Mouse (Mus musculus): ENCODE results near the gene Cds1. TPM values are rescaled to one million over a fixed set of nuclear protein-coding genes. Genes with fewer than 3 reads are reported as not detected.
"Not testable (repeated sequence)": the region's sequence is repeated elsewhere in the genome, so short reads cannot be mapped to it uniquely, and the experiment has no call there.

Gene Cds1
- polyA plus RNA-seq, 1 experiment from 2014 or later, result 4.7 TPM

DNA sequence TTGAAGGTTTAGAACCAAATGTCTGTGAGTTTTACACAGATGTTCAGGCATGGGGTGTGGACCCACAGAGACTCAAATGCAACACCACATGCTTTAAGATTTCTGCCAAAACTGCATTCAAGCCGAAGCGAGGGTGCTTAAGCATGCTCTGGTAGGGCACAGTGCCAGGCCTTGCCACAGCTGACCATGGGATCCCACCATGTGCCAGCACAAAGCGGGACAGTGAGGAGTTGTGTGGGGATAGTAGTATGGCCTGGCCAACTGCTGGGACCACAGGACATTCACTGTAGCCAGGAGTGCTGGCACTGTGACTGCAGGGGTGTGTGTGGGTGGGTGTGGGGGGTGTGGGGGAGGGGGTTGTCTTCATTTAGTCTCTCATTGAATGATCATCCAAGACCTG, 64.0 kb downstream of the Cds1 start:
- Histone ChIP-seq H3K36me3 (ENCODE audit: control insufficient read depth, insufficient read depth) (peaks cover 4% of the 10 kb centered on the region), H3K9me3 (replicated peaks; ENCODE audit: control insufficient read depth, low read length) (no peaks in the 10 kb centered on the region), H3K4me1 (ENCODE audit: control insufficient read depth, insufficient read depth, low read length) (peaks cover 13% of the 10 kb centered on the region), H3K4me3 (ENCODE audit: low read length) (no peak overlapping the region), H3K4me2 (ENCODE audit: low read depth, low read length) (no peak overlapping the region), H3K9ac (ENCODE audit: low read length) (no peak overlapping the region), H3K27ac (ENCODE audit: low read length) (no peak overlapping the region), H3K27me3 (ENCODE audit: control insufficient read depth, insufficient read depth, low read length) (no peaks in the 10 kb centered on the region)
- no peak for ATAC-seq (replicated peaks; ENCODE audit: extremely low read depth, insufficient read depth, low FRiP score)
- 83% methylated on average over 3 of the region's 3 CpGs for WGBS

- H3K27ac ChIP-seq (ENCODE audit: low read length), result no peak overlapping the region
- H3K4me2 ChIP-seq (ENCODE audit: low read depth, low read length), result no peak overlapping the region
- H3K4me1 ChIP-seq (ENCODE audit: control insufficient read depth, insufficient read depth, low read length), result peaks cover 13% of the 10 kb centered on the region
- H3K9me3 ChIP-seq (replicated peaks; ENCODE audit: control insufficient read depth, low read length), result no peaks in the 10 kb centered on the region
- peaks cover 11% of the 10 kb centered on the region for H3K36me3 ChIP-seq (ENCODE audit: control insufficient read depth, insufficient read depth)
- H3K27me3 ChIP-seq (ENCODE audit: control insufficient read depth, insufficient read depth, low read length), result no peaks in the 10 kb centered on the region
- no peak for ATAC-seq (replicated peaks; ENCODE audit: extremely low read depth, insufficient read depth, low FRiP score)
- H3K9ac ChIP-seq (ENCODE audit: low read length), result no peak overlapping the region
- no peak overlapping the region for H3K4me3 ChIP-seq (ENCODE audit: low read length)
- WGBS, result 76% methylated on average over 8 of the region's 8 CpGs
These were observed 65.2 kb downstream of the Cds1 start for GRCm38 (mm10) chr5:101830180-101830579.

- H3K4me3 ChIP-seq (ENCODE audit: low read length), result no peak overlapping the region
- H3K36me3 ChIP-seq (ENCODE audit: control insufficient read depth, insufficient read depth), result peaks cover 15% of the 10 kb centered on the region
These were observed 67.1 kb downstream of the Cds1 start for GRCm38 (mm10) chr5:101832042-101832441.

DNA sequence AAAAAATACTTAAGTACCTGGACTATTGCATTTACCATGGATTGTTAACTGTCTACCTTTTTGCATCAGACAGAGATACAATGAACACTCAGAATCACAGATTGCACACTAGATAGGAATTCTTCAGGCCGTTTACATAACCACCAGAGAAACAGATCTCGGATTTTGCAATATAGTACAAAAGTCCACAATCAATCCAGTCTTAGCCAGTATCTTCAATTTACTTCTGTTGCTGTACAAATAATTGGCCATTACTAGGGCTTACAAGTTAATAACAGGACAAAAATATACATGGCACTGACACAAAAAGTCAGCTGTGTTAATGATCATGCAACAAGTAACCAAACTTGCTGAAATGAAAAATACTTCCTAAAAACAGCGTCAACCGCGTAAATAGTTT, 68.1 kb downstream of the Cds1 start:
- no peak for ATAC-seq (replicated peaks; ENCODE audit: extremely low read depth, insufficient read depth, low FRiP score)
- Histone ChIP-seq H3K4me3 (ENCODE audit: low read length) (no peak overlapping the region), H3K36me3 (ENCODE audit: control insufficient read depth, insufficient read depth) (peaks cover 18% of the 10 kb centered on the region), H3K4me1 (ENCODE audit: control insufficient read depth, insufficient read depth, low read length) (no peaks in the 10 kb centered on the region), H3K27me3 (ENCODE audit: control insufficient read depth, insufficient read depth, low read length) (no peaks in the 10 kb centered on the region), H3K9me3 (replicated peaks; ENCODE audit: control insufficient read depth, low read length) (no peaks in the 10 kb centered on the region; the same call in 1 of the 2 replicates), H3K27ac (ENCODE audit: low read length) (no peak overlapping the region), H3K4me2 (ENCODE audit: low read depth, low read length) (no peak overlapping the region), H3K9ac (ENCODE audit: low read length) (no peak overlapping the region)
- 90% methylated on average over 5 of the region's 5 CpGs for WGBS

More at GRCm38 (mm10) chr5:101832042-101832441, 67.1 kb downstream of the Cds1 start:
- no peak for ATAC-seq (replicated peaks; ENCODE audit: extremely low read depth, insufficient read depth, low FRiP score)
- Histone ChIP-seq H3K9me3 (replicated peaks; ENCODE audit: control insufficient read depth, low read length) (no peaks in the 10 kb centered on the region), H3K4me2 (ENCODE audit: low read depth, low read length) (no peak overlapping the region), H3K27me3 (ENCODE audit: control insufficient read depth, insufficient read depth, low read length) (no peaks in the 10 kb centered on the region), H3K4me1 (ENCODE audit: control insufficient read depth, insufficient read depth, low read length) (peaks cover under 1% of the 10 kb centered on the region; the same call in 1 of the 2 replicates), H3K27ac (ENCODE audit: low read length) (no peak overlapping the region), H3K9ac (ENCODE audit: low read length) (no peak overlapping the region)
- 90% methylated on average over 6 of the region's 6 CpGs for WGBS

DNA sequence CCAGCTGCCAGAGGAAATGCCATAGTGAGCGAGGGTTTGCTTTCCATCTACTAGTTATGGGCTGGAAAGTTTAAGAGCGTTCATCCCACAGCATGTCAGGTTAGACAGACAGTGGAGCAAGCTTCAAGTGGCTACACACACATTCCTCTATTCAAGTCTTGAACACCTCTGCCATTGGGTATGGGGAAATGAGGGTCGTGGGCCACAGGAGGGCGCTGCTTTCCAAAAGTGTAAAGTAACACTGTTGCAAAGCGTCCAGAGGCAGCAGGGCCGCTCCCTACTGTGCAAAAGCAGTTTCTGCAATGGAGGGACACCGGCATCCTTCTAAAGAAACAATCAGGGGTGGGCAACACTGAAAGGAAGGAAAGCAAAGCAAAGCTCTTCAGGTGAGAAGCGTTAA, 68.9 kb downstream of the Cds1 start:
- Histone ChIP-seq H3K4me2 (ENCODE audit: low read depth, low read length) (no peak overlapping the region), H3K9ac (ENCODE audit: low read length) (no peak overlapping the region), H3K36me3 (ENCODE audit: control insufficient read depth, insufficient read depth) (peaks cover 22% of the 10 kb centered on the region), H3K27me3 (ENCODE audit: control insufficient read depth, insufficient read depth, low read length) (no peaks in the 10 kb centered on the region), H3K9me3 (replicated peaks; ENCODE audit: control insufficient read depth, low read length) (no peaks in the 10 kb centered on the region; the same call in 1 of the 2 replicates), H3K4me3 (ENCODE audit: low read length) (no peak overlapping the region), H3K27ac (ENCODE audit: low read length) (no peak overlapping the region), H3K4me1 (ENCODE audit: control insufficient read depth, insufficient read depth, low read length) (no peaks in the 10 kb centered on the region)
- 74% methylated on average over 8 of the region's 8 CpGs for WGBS
- no peak for ATAC-seq (replicated peaks; ENCODE audit: extremely low read depth, insufficient read depth, low FRiP score)

DNA sequence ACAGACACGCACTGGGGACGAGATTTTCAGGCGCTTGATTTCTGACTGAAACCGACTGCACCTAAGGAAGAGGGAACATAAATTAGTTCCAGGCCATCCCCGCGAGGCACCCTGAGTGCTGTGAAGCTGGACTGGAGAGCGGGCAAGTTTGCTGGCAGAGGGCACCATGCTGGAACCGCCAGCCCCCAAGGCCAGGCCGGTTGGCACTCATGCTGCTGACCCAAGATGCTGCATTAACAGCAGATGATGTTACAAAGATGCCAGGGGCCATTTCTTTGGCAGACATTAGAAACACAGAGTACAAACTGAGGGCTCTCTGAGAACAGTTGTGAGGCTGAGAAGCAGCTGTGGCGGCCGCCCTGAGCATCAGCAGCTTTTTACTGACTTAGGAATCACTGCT, 71.3 kb downstream of the Cds1 start:
- Histone ChIP-seq H3K27me3 (ENCODE audit: control insufficient read depth, insufficient read depth, low read length) (no peaks in the 10 kb centered on the region), H3K4me2 (ENCODE audit: low read depth, low read length) (no peak overlapping the region), H3K9ac (ENCODE audit: low read length) (no peak overlapping the region), H3K27ac (ENCODE audit: low read length) (no peak overlapping the region), H3K4me1 (ENCODE audit: control insufficient read depth, insufficient read depth, low read length) (no peaks in the 10 kb centered on the region), H3K4me3 (ENCODE audit: low read length) (no peak overlapping the region), H3K36me3 (ENCODE audit: control insufficient read depth, insufficient read depth) (peaks cover 35% of the 10 kb centered on the region), H3K9me3 (replicated peaks; ENCODE audit: control insufficient read depth, low read length) (no peaks in the 10 kb centered on the region; the same call in 1 of the 2 replicates)
- 92% methylated on average over 11 of the region's 11 CpGs for WGBS
- no peak for ATAC-seq (replicated peaks; ENCODE audit: extremely low read depth, insufficient read depth, low FRiP score)

DNA sequence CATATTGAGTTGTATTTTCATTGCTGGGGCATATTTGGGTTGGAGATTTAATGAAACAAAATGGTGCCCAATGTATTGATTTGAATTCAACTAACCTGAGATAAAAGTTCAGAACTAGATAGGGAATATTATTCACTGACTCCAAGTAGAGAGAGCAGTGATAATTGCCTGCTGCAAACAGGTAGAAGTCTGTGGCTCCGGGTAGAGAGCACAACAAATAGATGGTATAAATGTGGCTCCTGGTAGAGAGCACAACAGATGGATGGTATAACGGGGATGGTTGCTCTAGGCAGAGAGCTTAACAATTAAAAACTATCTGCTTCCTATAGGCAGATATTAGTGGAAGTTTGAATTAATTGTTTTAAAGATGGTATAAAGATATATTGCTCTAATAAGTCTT, 72.7 kb downstream of the Cds1 start:
- H3K36me3 ChIP-seq (ENCODE audit: control insufficient read depth, insufficient read depth), result peaks cover 49% of the 10 kb centered on the region

GRCm38 (mm10) chr5:101840476-101840875, 75.5 kb downstream of the Cds1 start:
- WGBS, result 96% methylated on average over 5 of the region's 5 CpGs
- Histone ChIP-seq H3K9me3 (replicated peaks; ENCODE audit: control insufficient read depth, low read length) (no peaks in the 10 kb centered on the region; the same call in 1 of the 2 replicates), H3K36me3 (ENCODE audit: control insufficient read depth, insufficient read depth) (peaks cover 59% of the 10 kb centered on the region), H3K9ac (ENCODE audit: low read length) (no peak overlapping the region), H3K4me2 (ENCODE audit: low read depth, low read length) (no peak overlapping the region), H3K4me1 (ENCODE audit: control insufficient read depth, insufficient read depth, low read length) (no peaks in the 10 kb centered on the region), H3K27me3 (ENCODE audit: control insufficient read depth, insufficient read depth, low read length) (no peaks in the 10 kb centered on the region), H3K4me3 (ENCODE audit: low read length) (no peak overlapping the region), H3K27ac (ENCODE audit: low read length) (no peak overlapping the region)
- ATAC-seq (replicated peaks; ENCODE audit: extremely low read depth, insufficient read depth, low FRiP score), result no peak

More for the DNA sequence above, 72.7 kb downstream of the Cds1 start:
- not testable (repeated sequence) for H3K9me3 ChIP-seq (replicated peaks; ENCODE audit: control insufficient read depth, low read length); H3K9ac ChIP-seq (ENCODE audit: low read length); H3K27ac ChIP-seq (ENCODE audit: low read length); H3K27me3 ChIP-seq (ENCODE audit: control insufficient read depth, insufficient read depth, low read length); H3K4me1 ChIP-seq (ENCODE audit: control insufficient read depth, insufficient read depth, low read length); H3K4me3 ChIP-seq (ENCODE audit: low read length); H3K4me2 ChIP-seq (ENCODE audit: low read depth, low read length); ATAC-seq (replicated peaks; ENCODE audit: extremely low read depth, insufficient read depth, low FRiP score)
- WGBS, result 96% methylated on average over 2 of the region's 2 CpGs

DNA sequence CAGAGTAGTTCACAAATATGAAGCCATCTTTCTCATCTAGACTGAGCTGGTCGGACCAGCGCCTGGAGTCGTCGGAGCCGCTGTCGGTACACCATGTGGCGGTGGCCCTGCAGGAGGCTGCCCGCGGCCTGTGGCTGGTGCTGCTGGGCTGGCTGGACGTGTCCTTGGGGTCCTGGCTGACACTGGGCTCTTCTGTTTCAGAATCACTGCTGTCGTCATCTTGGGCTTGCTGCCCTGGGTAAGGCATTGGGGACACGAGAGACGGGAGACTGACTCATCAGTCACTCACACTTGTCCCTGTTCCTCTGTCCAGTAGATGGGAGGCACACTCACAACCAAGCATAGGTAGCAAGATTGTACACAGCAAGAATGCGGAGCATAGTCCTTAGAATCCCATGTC, 80.1 kb downstream of the Cds1 start:
- WGBS, result 91% methylated on average over 14 of the region's 14 CpGs
- no peak for ATAC-seq (replicated peaks; ENCODE audit: extremely low read depth, insufficient read depth, low FRiP score)
- Histone ChIP-seq H3K27ac (ENCODE audit: low read length) (no peak overlapping the region), H3K4me1 (ENCODE audit: control insufficient read depth, insufficient read depth, low read length) (no peaks in the 10 kb centered on the region), H3K4me2 (ENCODE audit: low read depth, low read length) (no peak overlapping the region), H3K9me3 (replicated peaks; ENCODE audit: control insufficient read depth, low read length) (no peaks in the 10 kb centered on the region), H3K9ac (ENCODE audit: low read length) (no peak overlapping the region), H3K27me3 (ENCODE audit: control insufficient read depth, insufficient read depth, low read length) (no peaks in the 10 kb centered on the region), H3K36me3 (ENCODE audit: control insufficient read depth, insufficient read depth) (peaks cover 86% of the 10 kb centered on the region), H3K4me3 (ENCODE audit: low read length) (no peak overlapping the region)

Measured in heart, embryonic 16.5 days (tissue).